Mouse (Mus musculus) G1E (cell line): ENCODE measurements around the gene Tnfrsf4.

Experiments used
- CTCF ChIP-seq: IDR thresholded peaks from 2 replicates; pipeline ENCODE4 v1.5.1; 2012; ENCODE audit warnings: low read depth, low read length, inconsistent platforms, mixed read lengths
- GATA1 ChIP-seq: IDR thresholded peaks from 2 replicates; pipeline ENCODE4 v1.6.1; 2012; ENCODE audit warnings: borderline replicate concordance, low read length, inconsistent platforms, mixed read lengths
- GATA2 ChIP-seq: IDR thresholded peaks from 2 replicates; pipeline ENCODE4 v1.6.1; 2012; ENCODE audit warnings: low read depth, low read length, inconsistent platforms, borderline replicate concordance
- POLR2AphosphoS5 ChIP-seq: IDR thresholded peaks from 2 replicates; pipeline ENCODE4 v1.6.1; 2012; ENCODE audit warnings: low read depth, low read length, inconsistent platforms; ENCODE audit not compliant: insufficient replicate concordance
- TAL1 ChIP-seq: conservative IDR thresholded peaks from 2 replicates; pipeline ENCODE4 v1.6.1; 2012; ENCODE audit warnings: low read depth, low read length, inconsistent platforms, mixed read lengths

DNA sequence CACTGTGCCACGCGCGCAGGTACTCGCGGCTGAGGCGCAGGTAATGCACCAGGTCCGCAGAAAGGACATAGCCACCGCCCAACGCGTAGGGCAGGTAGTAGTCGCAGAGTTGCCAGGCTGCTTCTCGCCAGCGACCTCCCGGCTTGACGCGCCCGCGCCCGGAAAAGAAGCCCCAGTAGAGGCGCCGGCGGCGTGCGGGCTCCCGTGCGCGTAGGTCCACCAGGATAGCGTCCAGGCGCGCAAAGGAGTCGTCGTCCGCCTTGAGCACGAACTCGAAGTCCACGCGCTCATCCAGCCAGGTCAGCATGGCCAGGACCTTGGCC, 21.8 kb upstream of the Tnfrsf4 start:
- no peak for TF ChIP-seq GATA1
- no peak for TF ChIP-seq CTCF
- no peak for TF ChIP-seq TAL1
- TF ChIP-seq POLR2AphosphoS5: no peak
- no peak for TF ChIP-seq GATA2
